Mouse (Mus musculus) stomach, postnatal 0 days (tissue): Measurements from ENCODE around the gene Setd7. TPM values are rescaled to one million over a fixed set of nuclear protein-coding genes. Genes with fewer than 3 reads are reported as not detected.

Source experiments
- ATAC-seq: fragments of 200-750 bp; cut with Nextera tagmentation; 2 replicates; pipeline ENCODE4 v1.8.0; 2017; ENCODE audit not compliant: low FRiP score, low TSS enrichment
- DNase-seq: peaks from one replicate; pipeline ENCODE4 v3.0.0-alpha.2; 2016; ENCODE audit warnings: low spot score
- H3K27ac ChIP-seq: fragments of 300-500 bp; sonication (generic); replicated peaks from 2 replicates; pipeline ENCODE4 v1.5.1; 2014; ENCODE audit warnings: mild to moderate bottlenecking, control low read depth
- H3K27me3 ChIP-seq: fragments of 300-500 bp; sonication (generic); 2 replicates; pipeline ENCODE4 v1.6.1; 2014; ENCODE audit warnings: low read length; ENCODE audit not compliant: control insufficient read depth, insufficient read depth
- H3K36me3 ChIP-seq: fragments of 300-500 bp; sonication (generic); 2 replicates; pipeline ENCODE4 v1.6.1; 2014; ENCODE audit warnings: low read length, mixed read lengths; ENCODE audit not compliant: control insufficient read depth, insufficient read depth
- H3K4me1 ChIP-seq: fragments of 300-500 bp; sonication (generic); replicated peaks from 2 replicates; pipeline ENCODE4 v1.6.1; 2014; ENCODE audit warnings: antibody characterized with exemption; ENCODE audit not compliant: control insufficient read depth, insufficient read depth
- H3K4me2 ChIP-seq: fragments of 300-500 bp; sonication (generic); replicated peaks from 2 replicates; pipeline ENCODE4 v1.6.1; 2014; ENCODE audit warnings: low read depth, mild to moderate bottlenecking, control low read depth, moderate library complexity
- H3K4me3 ChIP-seq: fragments of 300-500 bp; sonication (generic); 2 replicates; pipeline ENCODE4 v1.5.1; 2014; ENCODE audit warnings: low read depth, low read length, control low read depth
- H3K9ac ChIP-seq: fragments of 300-500 bp; sonication (generic); 2 replicates; pipeline ENCODE4 v1.6.1; 2014; ENCODE audit warnings: mild to moderate bottlenecking, low read length, control low read depth, mixed read lengths
- H3K9me3 ChIP-seq: fragments of 300-500 bp; sonication (generic); 2 replicates; pipeline ENCODE4 v1.6.1; 2016; ENCODE audit warnings: low read length; ENCODE audit not compliant: control insufficient read depth
- CTCF ChIP-seq: IDR thresholded peaks from 2 replicates; pipeline ENCODE4 v1.5.1; 2016; ENCODE audit warnings: antibody characterized with exemption, low read depth, mild to moderate bottlenecking, moderate library complexity
- EP300 ChIP-seq: optimal IDR thresholded peaks from 2 replicates; pipeline ENCODE3; 2016; ENCODE audit warnings: antibody characterized with exemption
- WGBS: fragments of 180-500 bp; shearing (Covaris S2); extraction: QIAGEN DNeasy Blood & Tissue Kit; methylation state at CpG from one replicate; pipeline ENCODE4 v1.1.7; 2014; 5-methylcytosine and 5-hydroxymethylcytosine counted together
- polyA plus RNA-seq: library from polyadenylated mRNA; unstranded; fragments of >200 nt; fragmentation: Nextera tagmentation; extraction: Ambion mirVana; gene quantifications from 2 replicates; pipeline ENCODE4 v1.2.1, GENCODE M21; 2015

Setd7 gene
- polyA plus RNA-seq, 1 experiment from 2014 or later: 1.8 TPM

- Histone ChIP-seq H3K4me2 (no peak overlapping the region), H3K4me3 (no peak overlapping the region), H3K27me3 (no peaks in the 10 kb centered on the region), H3K36me3 (no peaks in the 10 kb centered on the region), H3K4me1 (no peaks in the 10 kb centered on the region), H3K9me3 (no peaks in the 10 kb centered on the region), H3K27ac (no peak overlapping the region), H3K9ac (no peak overlapping the region)
- TF ChIP-seq EP300: no peak
- no peak for TF ChIP-seq CTCF
- no peak; the same call in 1 of the 2 replicates for ATAC-seq
- WGBS: 67% methylated on average over 2 of the region's 2 CpGs
- no peak for DNase-seq
These were observed 35.9 kb upstream of the Setd7 start for GRCm38 (mm10) chr3:51596538-51596937.

GRCm38 (mm10) chr3:51593506-51593905 is 32.8 kb upstream of the Setd7 start:
- no peak overlapping the region for H3K27ac ChIP-seq
- H3K27me3 ChIP-seq: no peaks in the 10 kb centered on the region
- H3K9me3 ChIP-seq: no peaks in the 10 kb centered on the region
- ATAC-seq (no peak), DNase-seq (no peak)
- TF ChIP-seq CTCF (no peak), EP300 (no peak)
- H3K4me2 ChIP-seq: no peak overlapping the region
- H3K4me1 ChIP-seq: no peaks in the 10 kb centered on the region
- H3K4me3 ChIP-seq: no peak overlapping the region
- H3K36me3 ChIP-seq: no peaks in the 10 kb centered on the region
- no peak overlapping the region for H3K9ac ChIP-seq
- whole genome bisulfite sequencing: 54% methylated on average over 1 of the region's 1 CpGs

- Histone ChIP-seq H3K36me3 (no peaks in the 10 kb centered on the region), H3K27ac (no peak overlapping the region), H3K9me3 (no peaks in the 10 kb centered on the region), H3K4me3 (no peak overlapping the region), H3K4me2 (no peak overlapping the region), H3K4me1 (no peaks in the 10 kb centered on the region), H3K27me3 (no peaks in the 10 kb centered on the region), H3K9ac (no peak overlapping the region)
- ATAC-seq: no peak
- DNase-seq: no peak
- TF ChIP-seq EP300 (no peak), CTCF (no peak)
- WGBS: 93% methylated on average over 6 of the region's 6 CpGs
These were observed 30.9 kb upstream of the Setd7 start for GRCm38 (mm10) chr3:51591591-51591990.

GRCm38 (mm10) chr3:51590207-51590892 is 29.7 kb upstream of the Setd7 start:
- H3K27me3 ChIP-seq: no peaks in the 10 kb centered on the region
- no peaks in the 10 kb centered on the region for H3K36me3 ChIP-seq
- WGBS: 51% methylated on average over 15 of the region's 15 CpGs
- TF ChIP-seq CTCF: no peak
- no peak for TF ChIP-seq EP300
- H3K4me1 ChIP-seq: no peaks in the 10 kb centered on the region
- no peaks in the 10 kb centered on the region for H3K9me3 ChIP-seq
- no peak overlapping the region for H3K9ac ChIP-seq
- ATAC-seq: no peak
- H3K4me3 ChIP-seq: no peak overlapping the region
- no peak overlapping the region for H3K27ac ChIP-seq
- no peak for DNase-seq
- no peak overlapping the region for H3K4me2 ChIP-seq

GRCm38 (mm10) chr3:51587697-51588262 is 27.1 kb upstream of the Setd7 start:
- 56% methylated on average over 7 of the region's 7 CpGs for WGBS

More at GRCm38 (mm10) chr3:51587697-51588262, 27.1 kb upstream of the Setd7 start:
- no peaks in the 10 kb centered on the region for H3K36me3 ChIP-seq
- no peak overlapping the region for H3K9ac ChIP-seq
- ATAC-seq (no peak), DNase-seq (no peak)
- no peak for TF ChIP-seq EP300
- peak; percentile 50 for TF ChIP-seq CTCF
- H3K4me2 ChIP-seq: no peak overlapping the region
- no peaks in the 10 kb centered on the region for H3K27me3 ChIP-seq
- H3K4me1 ChIP-seq: no peaks in the 10 kb centered on the region
- no peak overlapping the region for H3K4me3 ChIP-seq
- H3K27ac ChIP-seq: no peak overlapping the region
- H3K9me3 ChIP-seq: no peaks in the 10 kb centered on the region
